Mouse (Mus musculus): Measurements from ENCODE around the gene Bcl6b. TPM values are rescaled to one million over a fixed set of nuclear protein-coding genes. Genes with fewer than 3 reads are reported as not detected.

Gene Bcl6b
- polyA plus RNA-seq, 1 experiment, result 2.2 TPM

DNA sequence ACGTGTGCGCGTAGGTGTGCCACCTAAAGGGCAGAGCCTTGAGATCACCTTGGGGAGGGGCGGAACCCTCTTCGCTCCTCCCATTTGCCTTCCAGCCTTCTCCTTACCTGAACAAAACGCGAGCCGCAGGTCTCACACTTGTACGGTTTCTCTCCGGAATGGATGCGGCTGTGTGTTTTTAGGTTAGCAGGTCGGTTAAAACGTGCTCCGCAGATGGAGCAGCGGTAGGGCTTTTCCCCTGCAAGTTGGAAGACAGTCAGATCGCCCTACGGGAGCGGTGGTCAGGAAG, 3.1 kb downstream of the Bcl6b start:
- peaks cover 22% of the 10 kb centered on the region for H3K4me1 ChIP-seq (ENCODE audit: control insufficient read depth, insufficient read depth, insufficient read length, low read length)
- no peak overlapping the region for H3K27ac ChIP-seq (ENCODE audit: insufficient read depth, low read depth, low read length)
- no peaks in the 10 kb centered on the region for H3K36me3 ChIP-seq (ENCODE audit: control insufficient read depth, insufficient read depth, low read length)
- H3K27me3 ChIP-seq (ENCODE audit: control insufficient read depth, insufficient read depth, low read length), result peaks cover 12% of the 10 kb centered on the region
- TF ChIP-seq CTCF (IDR thresholded peaks at IDR 0.05; ENCODE audit: extremely low read depth, insufficient read length, insufficient replicate concordance, low read depth, low read length), result no peak
- no peak for TF ChIP-seq POLR2A (IDR thresholded peaks at IDR 0.05; ENCODE audit: low read depth, low read length)
- H3K4me3 ChIP-seq (ENCODE audit: low read depth, low read length), result peak overlapping the region; percentile 56
- 20% methylated on average over 18 of the region's 18 CpGs for WGBS

- 22% methylated on average over 27 of the region's 27 CpGs for WGBS
- no peak for TF ChIP-seq POLR2A (IDR thresholded peaks at IDR 0.05; ENCODE audit: low read depth, low read length)
- TF ChIP-seq CTCF (IDR thresholded peaks at IDR 0.05; ENCODE audit: extremely low read depth, insufficient read length, insufficient replicate concordance, low read depth, low read length), result peak; percentile 23; the same call in 1 of the 2 replicates
- H3K27ac ChIP-seq (ENCODE audit: insufficient read depth, low read depth, low read length), result no peak overlapping the region
Observed at GRCm38 (mm10) chr11:70225798-70226601, 3.6 kb downstream of the Bcl6b start.

GRCm38 (mm10) chr11:70223724-70224123, 5.9 kb downstream of the Bcl6b start:
- no peaks in the 10 kb centered on the region for H3K27me3 ChIP-seq (ENCODE audit: control insufficient read depth, insufficient read depth, low read length)
- 69% methylated on average over 9 of the region's 9 CpGs for WGBS
- peak overlapping the region; percentile 10; the same call in 1 of the 2 replicates for H3K27ac ChIP-seq (ENCODE audit: insufficient read depth, low read depth, low read length)
- H3K4me3 ChIP-seq (ENCODE audit: low read depth, low read length), result no peak overlapping the region
- H3K36me3 ChIP-seq (ENCODE audit: control insufficient read depth, insufficient read depth, low read length), result no peaks in the 10 kb centered on the region
- TF ChIP-seq POLR2A (IDR thresholded peaks at IDR 0.05; ENCODE audit: low read depth, low read length) (no peak), CTCF (IDR thresholded peaks at IDR 0.05; ENCODE audit: extremely low read depth, insufficient read length, insufficient replicate concordance, low read depth, low read length) (no peak)
- peaks cover 25% of the 10 kb centered on the region for H3K4me1 ChIP-seq (ENCODE audit: control insufficient read depth, insufficient read depth, insufficient read length, low read length)

More at GRCm38 (mm10) chr11:70225798-70226601, 3.6 kb downstream of the Bcl6b start:
- peak overlapping the region; percentile 56 for H3K4me3 ChIP-seq (ENCODE audit: low read depth, low read length)
- no peaks in the 10 kb centered on the region for H3K36me3 ChIP-seq (ENCODE audit: control insufficient read depth, insufficient read depth, low read length)
- peaks cover 22% of the 10 kb centered on the region for H3K4me1 ChIP-seq (ENCODE audit: control insufficient read depth, insufficient read depth, insufficient read length, low read length)
- H3K27me3 ChIP-seq (ENCODE audit: control insufficient read depth, insufficient read depth, low read length), result peaks cover 12% of the 10 kb centered on the region

- TF ChIP-seq POLR2A (IDR thresholded peaks at IDR 0.05; ENCODE audit: low read depth, low read length) (no peak; the same call in 1 of the 2 replicates), CTCF (IDR thresholded peaks at IDR 0.05; ENCODE audit: extremely low read depth, insufficient read length, insufficient replicate concordance, low read depth, low read length) (no peak)
- peak overlapping the region; percentile 72 for H3K4me3 ChIP-seq (ENCODE audit: low read depth, low read length)
- WGBS, result 5% methylated on average over 14 of the region's 14 CpGs
- peak overlapping the region; percentile 99 for H3K27ac ChIP-seq (ENCODE audit: insufficient read depth, low read depth, low read length)
- H3K36me3 ChIP-seq (ENCODE audit: control insufficient read depth, insufficient read depth, low read length), result no peaks in the 10 kb centered on the region
- H3K27me3 ChIP-seq (ENCODE audit: control insufficient read depth, insufficient read depth, low read length), result no peaks in the 10 kb centered on the region
- H3K4me1 ChIP-seq (ENCODE audit: control insufficient read depth, insufficient read depth, insufficient read length, low read length), result peaks cover 35% of the 10 kb centered on the region
Observed at GRCm38 (mm10) chr11:70221603-70222500, 7.7 kb downstream of the Bcl6b start.

- H3K4me3 ChIP-seq (ENCODE audit: low read depth, low read length), result peak within 1 kb of the TSS; percentile 72
- no peaks in the 10 kb centered on the region for H3K36me3 ChIP-seq (ENCODE audit: control insufficient read depth, insufficient read depth, low read length)
- no peaks in the 10 kb centered on the region for H3K27me3 ChIP-seq (ENCODE audit: control insufficient read depth, insufficient read depth, low read length)
- peak within 1 kb of the TSS; percentile 99 for H3K27ac ChIP-seq (ENCODE audit: insufficient read depth, low read depth, low read length)
- under 1% methylated on average over 28 of the region's 28 CpGs for WGBS
- TF ChIP-seq POLR2A (IDR thresholded peaks at IDR 0.05; ENCODE audit: low read depth, low read length) (peak; percentile 71; the same call in 1 of the 2 replicates), CTCF (IDR thresholded peaks at IDR 0.05; ENCODE audit: extremely low read depth, insufficient read length, insufficient replicate concordance, low read depth, low read length) (no peak)
- H3K4me1 ChIP-seq (ENCODE audit: control insufficient read depth, insufficient read depth, insufficient read length, low read length), result peaks cover 32% of the 10 kb centered on the region
Observed at GRCm38 (mm10) chr11:70220731-70221602, 8.6 kb downstream of the Bcl6b start, which contains the start of gene Slc16a13. Slc16a13 (minus strand) TSS chr11:70221064.

- 3% methylated on average over 24 of the region's 24 CpGs for WGBS
- Histone ChIP-seq H3K27me3 (ENCODE audit: control insufficient read depth, insufficient read depth, low read length) (no peaks in the 10 kb centered on the region), H3K36me3 (ENCODE audit: control insufficient read depth, insufficient read depth, low read length) (no peaks in the 10 kb centered on the region), H3K4me3 (ENCODE audit: low read depth, low read length) (peak overlapping the region; percentile 72), H3K27ac (ENCODE audit: insufficient read depth, low read depth, low read length) (peak overlapping the region; percentile 73), H3K4me1 (ENCODE audit: control insufficient read depth, insufficient read depth, insufficient read length, low read length) (peaks cover 32% of the 10 kb centered on the region)
- TF ChIP-seq POLR2A (IDR thresholded peaks at IDR 0.05; ENCODE audit: low read depth, low read length) (no peak), CTCF (IDR thresholded peaks at IDR 0.05; ENCODE audit: extremely low read depth, insufficient read length, insufficient replicate concordance, low read depth, low read length) (no peak)
Observed at GRCm38 (mm10) chr11:70220323-70220722, 9.3 kb downstream of the Bcl6b start.

Measured in small intestine, adult 2 months (tissue).